Mouse (Mus musculus): Measurements from ENCODE around the gene Large1. TPM values are rescaled to one million over a fixed set of nuclear protein-coding genes. Genes with fewer than 3 reads are reported as not detected.
"Not testable (repeated sequence)": the region's sequence is repeated elsewhere in the genome, so short reads cannot be mapped to it uniquely, and the experiment has no call there.

Large1 gene
- polyA plus RNA-seq, 1 experiment: 76.8 TPM

DNA sequence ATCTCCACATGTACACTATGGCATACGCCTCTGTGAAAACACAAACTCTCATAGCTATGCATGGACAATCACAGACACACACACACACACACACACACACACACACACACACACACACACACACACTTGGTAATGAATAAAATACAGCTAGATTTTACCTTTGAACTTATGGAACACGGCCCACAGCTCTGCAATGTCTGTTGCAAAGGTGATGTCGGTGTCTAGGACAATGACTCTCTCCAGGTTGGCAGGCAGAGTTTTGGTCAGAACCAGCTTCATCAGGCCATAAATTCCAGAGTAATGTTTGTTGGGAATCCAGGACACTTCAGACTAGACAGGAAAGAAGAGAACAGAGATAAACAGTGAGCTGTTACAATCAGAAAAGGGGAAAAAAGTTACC lies 305.2 kb downstream of the Large1 start:
- no peak for DNase-seq (ENCODE audit: extremely low spot score in 1 of 2, low spot score in 1 of 2)

DNA sequence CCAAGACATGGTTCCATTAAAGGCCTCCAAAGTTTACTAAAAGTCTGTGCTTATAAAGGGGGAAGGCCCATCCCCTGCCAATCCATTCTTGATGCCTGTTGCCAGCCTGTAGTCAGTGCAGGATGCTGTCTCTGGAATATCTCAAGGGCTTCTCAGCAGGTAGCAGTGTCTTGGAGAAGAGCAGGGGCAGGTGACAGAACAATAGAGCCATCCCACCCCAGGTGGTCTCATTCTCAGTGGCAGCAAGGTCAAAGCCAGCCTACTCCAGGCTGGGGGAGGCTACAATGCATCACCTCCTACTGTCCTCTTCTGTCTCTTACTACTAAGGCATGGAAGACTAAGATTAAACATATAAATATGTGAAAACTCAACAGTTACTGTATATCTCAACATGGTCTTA lies 323.6 kb downstream of the Large1 start:
- DNase-seq (ENCODE audit: extremely low spot score in 1 of 2, low spot score in 1 of 2): no peak

DNA sequence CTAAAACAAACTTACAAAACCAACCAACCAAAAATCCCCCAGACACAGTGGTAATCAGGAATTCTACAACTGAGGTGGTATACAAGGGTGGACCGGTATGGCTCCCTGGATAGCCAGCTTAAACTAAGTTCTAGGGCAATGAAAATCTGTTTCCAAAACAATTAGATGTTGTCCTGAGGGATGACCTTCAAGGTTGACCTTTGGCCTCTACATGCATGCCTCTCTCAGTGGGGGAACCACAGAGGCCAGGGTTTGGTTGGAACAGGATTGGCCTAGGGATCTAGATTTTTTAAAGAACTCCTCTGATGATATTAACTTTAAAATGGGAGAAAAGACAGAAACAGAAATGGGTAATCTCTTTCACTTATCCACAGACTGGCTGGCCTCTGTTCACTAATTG lies 335.1 kb downstream of the Large1 start:
- DNase-seq (ENCODE audit: extremely low spot score in 1 of 2, low spot score in 1 of 2): no peak

DNA sequence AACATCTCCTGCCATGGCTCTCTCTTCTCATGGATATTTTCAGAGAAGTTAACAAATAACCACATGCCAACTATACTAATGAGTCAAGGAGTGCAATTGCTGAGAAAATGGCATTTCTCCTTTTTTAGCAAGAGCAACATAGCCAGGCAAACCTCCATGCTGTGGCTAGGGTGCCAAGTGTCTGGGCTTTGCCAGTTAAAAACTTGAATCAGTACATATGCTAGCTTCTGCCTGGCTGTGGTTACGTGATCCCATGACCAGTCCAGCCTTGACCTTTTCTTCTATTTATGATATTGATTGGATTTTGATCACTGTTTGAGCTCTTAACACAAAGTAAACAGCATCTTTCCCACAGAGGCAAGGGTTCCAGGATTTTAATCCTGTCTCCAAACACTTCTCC lies 335.7 kb downstream of the Large1 start:
- no peak for DNase-seq (ENCODE audit: extremely low spot score in 1 of 2, low spot score in 1 of 2)

DNA sequence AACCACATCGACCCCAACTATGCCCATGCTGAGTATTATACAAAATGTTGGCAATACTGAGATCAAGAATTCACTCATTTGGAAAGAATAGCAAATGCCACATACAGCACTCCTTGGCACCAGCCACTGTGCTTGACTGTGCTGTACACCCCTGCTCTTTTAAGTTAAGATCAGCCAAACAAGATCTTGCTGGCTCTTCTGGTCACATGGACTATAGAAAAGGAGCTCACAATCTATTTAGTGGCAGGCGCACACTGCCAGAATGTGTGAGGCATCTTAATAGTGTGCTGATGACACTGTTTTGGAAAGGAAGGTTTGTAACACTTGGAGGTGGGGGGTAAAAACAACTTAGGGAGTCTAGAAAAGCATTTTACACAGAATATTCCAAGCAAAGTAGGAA lies 337.0 kb downstream of the Large1 start:
- no peak for DNase-seq (ENCODE audit: extremely low spot score in 1 of 2, low spot score in 1 of 2)

DNA sequence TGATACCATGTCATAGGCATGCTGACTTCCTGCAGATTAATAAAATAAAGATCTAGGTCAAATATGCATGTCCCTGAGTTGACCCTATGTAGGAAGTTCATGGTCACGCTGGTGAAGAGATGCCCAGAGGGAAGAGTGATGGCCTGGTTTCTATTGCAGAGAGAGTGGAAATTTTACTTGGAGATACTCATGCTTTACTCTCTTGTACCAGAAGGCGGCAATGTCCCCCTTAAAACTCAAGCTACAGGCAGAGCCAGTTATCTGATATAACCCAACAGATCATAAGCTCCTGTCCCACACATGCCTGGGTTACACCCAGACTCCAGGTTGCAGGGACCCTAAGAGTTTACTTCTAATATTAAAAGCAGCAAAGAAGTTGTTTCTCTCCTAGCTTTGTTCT lies 345.9 kb downstream of the Large1 start:
- peak; percentile 28 to 72 for DNase-seq (ENCODE audit: extremely low spot score in 1 of 2, low spot score in 1 of 2)

DNA sequence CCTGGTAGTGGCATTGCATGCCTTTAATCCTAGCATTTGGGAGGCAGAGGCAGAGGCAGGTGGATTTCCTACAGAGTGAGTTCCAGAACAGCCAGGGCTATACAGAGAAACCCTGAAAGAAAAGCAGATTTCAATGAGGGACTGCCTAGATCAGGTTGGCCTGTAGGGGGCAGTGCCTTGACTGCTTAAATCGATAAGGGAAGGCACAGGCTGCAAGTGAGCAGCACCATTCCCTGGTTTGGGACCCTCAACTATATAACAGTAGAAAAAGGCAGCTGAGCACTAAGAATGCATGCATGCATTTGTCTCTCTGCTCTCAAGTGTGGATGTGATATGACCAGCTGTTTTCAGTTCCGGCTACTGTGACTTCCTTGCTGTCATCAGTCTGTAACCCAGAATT lies 349.5 kb downstream of the Large1 start:
- peak in 1 of 2 experiments; percentile 55 for DNase-seq (ENCODE audit: extremely low spot score in 1 of 2, low spot score in 1 of 2)

DNA sequence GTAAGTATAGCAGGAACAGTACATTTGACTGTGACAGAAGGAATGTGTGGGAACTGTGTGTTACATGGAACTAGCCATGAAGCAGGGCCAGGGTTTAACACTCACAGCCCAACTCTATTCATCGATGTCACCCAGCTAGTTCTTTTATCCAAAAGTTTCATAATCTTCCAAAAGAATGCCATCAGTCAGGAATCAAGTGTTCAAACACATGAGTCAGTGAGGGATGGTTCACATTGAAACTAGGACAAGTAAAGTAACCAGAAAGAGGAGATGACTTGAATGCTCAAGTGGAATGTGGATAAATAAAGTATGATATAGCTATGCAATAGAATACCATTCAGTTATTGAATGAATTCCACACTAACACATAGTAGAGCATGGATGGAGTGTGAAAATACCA lies 359.5 kb downstream of the Large1 start:
- no peak for DNase-seq (ENCODE audit: extremely low spot score in 1 of 2, low spot score in 1 of 2)

DNA sequence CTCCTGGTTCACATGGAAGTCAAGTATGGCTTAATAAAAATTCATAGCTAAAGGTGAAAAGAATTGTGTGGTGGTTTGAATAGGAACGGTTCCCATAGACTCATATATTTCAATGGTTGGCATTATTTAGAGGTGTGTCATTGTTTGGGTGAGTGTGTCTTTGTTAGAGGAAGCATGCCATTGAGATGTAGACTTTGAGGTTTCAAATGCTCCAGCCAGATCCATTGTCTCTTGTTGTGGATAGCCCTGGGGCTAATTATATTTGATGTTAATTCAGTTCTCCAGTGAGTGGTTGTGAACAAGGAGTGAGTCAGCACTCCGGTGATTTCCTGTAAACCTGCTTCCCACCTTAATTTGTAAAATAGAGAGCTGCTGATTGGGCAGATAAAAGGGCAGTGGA lies 362.9 kb downstream of the Large1 start:
- no peak for DNase-seq (ENCODE audit: extremely low spot score in 1 of 2, low spot score in 1 of 2)

DNA sequence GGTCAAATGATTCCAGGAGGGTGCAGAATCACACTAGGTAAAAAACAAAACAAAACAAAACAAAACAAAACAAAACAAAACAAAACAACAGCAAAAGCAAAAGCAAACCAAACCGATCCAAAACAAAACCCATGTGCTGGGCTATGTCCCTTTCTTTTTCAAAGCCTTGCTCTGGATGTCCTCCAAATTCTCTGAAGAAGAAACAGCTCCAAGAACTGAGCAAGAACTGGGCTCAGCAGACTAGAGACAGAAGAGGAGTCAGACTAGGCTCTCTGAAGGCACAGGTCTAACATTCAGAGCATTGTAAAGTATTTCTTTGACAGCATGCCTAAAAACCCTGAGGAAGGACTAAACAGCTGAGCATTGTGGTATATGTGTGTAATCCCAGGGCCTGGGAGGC lies 370.5 kb downstream of the Large1 start:
- no peak for DNase-seq (ENCODE audit: extremely low spot score in 1 of 2, low spot score in 1 of 2)

DNA sequence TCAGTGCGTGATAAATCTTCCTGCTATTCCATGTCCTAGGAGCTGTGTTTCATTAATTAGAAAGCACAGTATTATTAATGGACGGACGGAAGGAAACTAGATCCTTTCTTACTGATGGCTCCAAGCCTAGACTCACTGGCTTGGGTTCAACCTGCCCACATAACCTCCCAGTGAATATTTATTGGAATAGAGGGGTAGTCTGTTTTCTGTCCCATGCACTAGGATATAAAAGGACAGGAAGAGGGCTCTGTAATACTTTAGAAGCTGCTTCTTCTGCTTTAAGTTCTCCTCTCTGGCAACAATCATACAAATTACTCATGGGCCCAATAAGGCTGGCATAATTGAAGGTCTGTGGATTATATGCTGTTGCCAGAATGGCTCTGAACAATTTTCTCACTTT lies 398.3 kb downstream of the Large1 start:
- DNase-seq (ENCODE audit: extremely low spot score in 1 of 2, low spot score in 1 of 2): no peak

DNA sequence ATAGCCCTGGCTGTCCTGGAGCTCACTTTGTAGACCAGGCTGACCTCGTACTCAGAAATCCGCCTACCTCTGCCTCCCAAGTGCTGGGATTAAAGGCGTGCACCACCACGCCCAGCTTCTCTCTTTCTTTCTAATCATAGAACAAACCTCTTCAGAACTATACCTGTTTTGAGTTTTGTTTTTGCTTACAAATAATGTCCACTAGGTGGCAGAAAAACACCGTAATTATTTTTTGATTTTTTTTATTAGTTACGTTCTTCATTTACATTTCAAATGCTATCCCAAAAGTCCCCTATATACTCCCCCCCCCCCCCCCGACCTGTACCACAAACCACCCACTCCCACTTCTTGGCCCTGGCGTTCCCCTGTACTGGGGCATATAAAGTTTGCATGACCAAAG lies 411.9 kb downstream of the Large1 start:
- DNase-seq (ENCODE audit: extremely low spot score in 1 of 2, low spot score in 1 of 2): not testable (repeated sequence)

DNA sequence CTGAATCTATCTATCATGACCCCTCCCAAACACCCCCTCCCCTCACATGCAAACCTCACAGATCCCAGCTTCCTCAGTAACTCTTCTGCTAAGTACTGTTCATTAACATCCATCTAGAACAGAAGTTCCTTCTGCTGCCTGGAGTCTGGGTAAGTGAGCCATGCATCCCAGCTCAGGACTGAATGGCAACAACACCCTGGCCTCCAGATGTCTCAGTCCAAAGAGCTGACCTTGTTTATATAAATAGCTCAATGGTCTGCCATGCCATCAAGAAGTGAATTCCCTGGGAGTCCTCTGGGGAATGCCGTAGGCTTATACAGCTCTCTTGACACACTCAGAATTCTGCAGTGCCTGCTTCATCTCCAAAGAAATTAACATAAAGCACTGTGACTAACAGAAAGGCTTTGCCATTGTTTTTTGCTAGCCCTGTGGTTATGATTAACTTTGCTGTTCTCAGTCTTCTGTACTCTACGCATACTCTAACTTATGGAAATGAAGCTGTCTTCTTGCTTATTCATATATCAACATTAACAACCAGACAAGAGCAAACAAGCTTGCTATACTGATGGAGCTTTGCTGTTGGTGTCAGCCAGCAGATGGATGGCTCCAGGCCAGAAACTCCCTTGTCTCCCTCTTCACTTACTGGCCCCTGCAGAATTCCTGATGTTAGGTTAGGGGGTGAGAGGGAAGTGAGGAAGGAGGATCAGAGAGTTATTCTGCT lies 434.0 kb downstream of the Large1 start:
- DNase-seq (ENCODE audit: extremely low spot score in 1 of 2, low spot score in 1 of 2): no peak

DNA sequence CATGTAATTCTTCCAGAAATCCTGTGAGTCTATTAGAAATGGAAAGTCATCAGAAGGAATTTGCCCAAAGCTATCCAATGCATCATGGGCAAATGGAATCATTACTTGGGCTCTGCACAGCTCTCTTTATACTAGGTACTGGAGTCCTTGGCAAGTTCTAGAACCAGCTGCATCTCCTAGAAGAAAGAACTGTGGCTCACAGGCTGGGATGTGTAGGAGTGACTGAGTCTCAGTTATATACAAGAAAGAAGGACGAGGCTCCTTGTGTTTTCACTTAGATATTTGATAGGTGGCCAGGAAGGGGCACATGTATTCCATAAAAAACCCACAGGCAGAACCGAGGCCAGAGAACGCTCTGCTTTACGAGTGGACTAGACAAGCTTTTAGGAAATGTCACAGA lies 447.8 kb downstream of the Large1 start:
- DNase-seq (ENCODE audit: extremely low spot score in 1 of 2, low spot score in 1 of 2): no peak

DNA sequence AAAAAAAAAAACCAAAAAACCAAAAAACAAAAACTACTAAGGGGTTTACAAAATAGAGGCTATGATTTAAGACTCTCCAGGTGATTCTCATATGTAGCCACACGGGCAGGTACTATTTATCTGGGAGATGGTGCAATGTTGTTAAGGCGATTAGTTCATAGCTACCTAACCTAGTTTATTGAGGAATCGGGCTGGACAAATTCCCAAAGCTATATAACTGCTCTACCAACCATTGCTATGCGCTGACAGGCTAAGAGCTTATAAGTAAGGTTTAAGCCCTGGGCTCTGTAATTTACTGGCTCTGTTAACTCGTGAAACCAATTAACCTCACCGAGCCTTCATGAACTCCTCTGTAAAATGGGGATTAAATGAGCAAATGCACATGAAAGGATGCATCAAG lies 451.7 kb downstream of the Large1 start:
- DNase-seq (ENCODE audit: extremely low spot score in 1 of 2, low spot score in 1 of 2): no peak

DNA sequence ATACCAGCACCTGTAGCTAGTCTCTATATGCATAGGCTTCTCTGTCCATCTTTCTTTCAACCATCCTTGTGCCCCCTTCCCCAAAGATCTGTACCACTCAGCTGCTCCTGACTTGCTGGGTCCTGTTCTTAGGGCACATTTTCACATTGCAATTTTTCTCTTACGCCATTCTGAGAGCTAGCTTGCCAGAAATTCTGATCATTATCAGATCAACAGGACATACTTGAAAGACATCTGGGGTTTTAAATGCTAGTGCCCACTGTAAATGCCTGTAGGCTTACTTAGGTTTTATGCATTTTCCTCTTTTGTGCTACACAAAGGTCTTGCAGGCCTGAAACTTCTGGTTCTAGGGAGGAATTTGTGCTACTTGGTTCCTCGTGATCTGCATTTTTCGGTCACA lies 454.0 kb downstream of the Large1 start:
- no peak for DNase-seq (ENCODE audit: extremely low spot score in 1 of 2, low spot score in 1 of 2)

DNA sequence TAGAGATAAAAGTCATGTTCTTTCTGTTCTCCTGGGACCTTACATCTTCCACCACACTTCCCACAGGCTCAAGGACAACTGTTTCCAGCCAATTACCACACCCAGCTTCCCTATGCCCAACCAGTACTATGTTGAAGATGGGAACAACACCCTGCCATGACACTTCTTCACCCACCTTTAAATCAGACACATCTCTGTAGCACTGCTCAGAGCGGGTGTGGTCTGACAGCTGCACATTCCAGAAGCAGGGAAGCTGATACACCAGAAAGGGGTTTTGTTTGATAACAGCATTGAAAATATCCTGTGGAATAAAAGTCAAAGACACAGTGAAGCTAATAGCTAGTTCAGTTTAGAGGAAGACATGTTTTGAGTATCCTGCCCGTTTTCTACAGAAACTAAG lies 470.3 kb downstream of the Large1 start:
- no peak for DNase-seq (ENCODE audit: extremely low spot score in 1 of 2, low spot score in 1 of 2)

DNA sequence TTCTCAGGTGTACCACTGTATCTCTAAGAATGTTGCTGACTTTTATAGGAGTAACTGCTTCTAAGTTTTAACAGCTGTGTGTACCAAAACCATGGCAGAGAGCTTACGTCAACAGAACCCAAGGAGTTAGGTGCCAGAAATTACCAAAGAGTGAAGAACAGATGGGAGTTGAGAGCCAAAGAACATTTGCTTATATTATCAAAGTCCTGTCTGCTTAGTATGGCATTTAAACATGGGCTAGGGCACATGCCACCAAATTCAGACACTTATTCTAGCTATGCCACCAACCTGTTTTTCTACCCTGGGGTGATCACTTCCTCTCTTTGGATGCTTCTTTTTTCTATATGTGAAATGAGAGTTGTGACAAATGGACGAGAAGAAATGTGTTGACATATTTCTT lies 479.9 kb downstream of the Large1 start:
- no peak for DNase-seq (ENCODE audit: extremely low spot score in 1 of 2, low spot score in 1 of 2)

DNA sequence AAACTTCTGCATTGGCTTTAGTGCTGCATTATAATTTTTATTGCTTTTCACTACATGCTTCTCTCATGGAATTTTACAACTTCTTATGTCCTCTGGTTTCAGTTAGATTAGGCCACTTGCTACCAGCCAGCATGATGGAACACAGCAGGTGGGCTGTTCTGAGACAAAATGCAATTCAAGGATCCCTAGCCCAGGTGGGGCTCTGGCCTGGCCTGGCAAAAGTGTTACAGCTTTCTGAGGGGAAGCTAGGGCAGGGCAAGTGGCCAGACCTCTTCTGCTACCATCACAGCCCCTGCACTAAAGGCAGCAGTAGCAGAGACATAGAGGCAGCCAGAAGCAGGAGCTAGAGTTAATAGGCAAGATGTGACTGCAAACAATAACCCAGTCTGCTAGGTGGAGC lies 506.5 kb downstream of the Large1 start:
- no peak for DNase-seq (ENCODE audit: extremely low spot score in 1 of 2, low spot score in 1 of 2)

DNA sequence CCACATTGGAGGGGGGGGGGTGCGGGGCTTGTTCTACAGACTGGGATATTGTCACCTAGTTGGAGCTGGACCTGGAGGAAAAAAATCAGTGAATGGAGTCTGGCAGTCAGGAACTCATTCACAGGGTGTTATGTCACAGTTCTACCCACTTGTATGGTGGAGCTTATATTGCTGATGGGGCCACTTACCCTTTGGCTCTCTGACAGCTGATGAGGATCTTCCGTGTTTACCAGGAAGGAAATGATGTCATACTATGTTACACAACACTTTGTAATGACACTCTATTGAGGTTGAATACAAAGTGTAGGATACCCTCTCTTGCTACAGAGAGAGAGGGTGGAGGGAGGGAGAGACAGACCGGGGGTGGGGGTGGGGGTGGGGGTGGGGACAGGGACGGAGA lies 517.5 kb downstream of the Large1 start:
- DNase-seq (ENCODE audit: extremely low spot score in 1 of 2, low spot score in 1 of 2): no peak

DNA sequence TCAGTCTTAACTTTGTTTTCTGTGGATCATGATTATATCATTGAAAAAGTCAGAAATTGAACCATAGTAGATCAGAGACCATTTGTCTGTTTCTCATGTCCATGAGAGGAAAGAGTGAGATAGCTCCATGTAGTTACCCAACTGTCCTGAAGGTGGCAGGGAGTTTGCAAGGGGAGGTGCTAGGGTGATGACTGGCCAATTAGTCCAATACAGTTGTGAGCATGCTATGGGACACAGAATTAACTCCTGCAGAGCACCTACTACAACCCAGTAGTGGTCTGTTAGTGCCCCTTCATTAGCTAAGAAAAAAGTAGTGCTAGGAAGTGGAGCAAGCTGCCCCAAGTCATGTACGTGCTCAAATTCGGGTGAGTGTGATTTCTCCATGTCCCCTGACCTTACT lies 520.2 kb downstream of the Large1 start:
- no peak for DNase-seq (ENCODE audit: extremely low spot score in 1 of 2, low spot score in 1 of 2)

DNA sequence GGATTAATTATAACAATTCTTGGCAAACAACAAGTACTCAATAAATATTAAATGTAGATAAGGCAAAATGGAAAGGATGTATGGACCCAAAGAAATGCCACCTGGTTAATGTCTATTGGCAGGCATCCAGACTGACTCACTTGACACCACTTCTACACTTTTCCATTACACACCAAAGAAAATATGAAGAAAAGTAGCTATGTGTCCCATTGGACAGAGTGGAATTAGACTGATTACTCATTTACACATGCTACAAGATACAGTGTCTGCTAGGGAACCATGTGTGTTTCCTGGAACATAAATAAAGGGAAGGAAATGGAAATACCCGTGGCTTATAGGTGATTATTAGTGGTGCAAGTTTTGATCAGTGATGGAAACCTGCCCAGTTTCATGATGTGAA lies 521.0 kb downstream of the Large1 start:
- no peak for DNase-seq (ENCODE audit: extremely low spot score in 1 of 2, low spot score in 1 of 2)

Measured in frontal cortex, adult 2 months (tissue).